Mouse (Mus musculus) midbrain, embryonic 15.5 days (tissue): ENCODE data around the gene Ppp2r5c. TPM values are rescaled to one million over a fixed set of nuclear protein-coding genes. Genes with fewer than 3 reads are reported as not detected.

Experiments
- ATAC-seq: fragments of 200-750 bp; cut with Nextera tagmentation; replicated peaks from 2 replicates; pipeline ENCODE4 v1.8.0; 2017; ENCODE audit warnings: moderate TSS enrichment
- H3K27ac ChIP-seq: fragments of 300-500 bp; sonication (generic); 2 replicates; pipeline ENCODE4 v1.5.1; 2015; ENCODE audit warnings: mild to moderate bottlenecking, inconsistent platforms
- H3K27me3 ChIP-seq: fragments of 300-500 bp; sonication (generic); replicated peaks from 2 replicates; pipeline ENCODE4 v1.6.1; 2015; ENCODE audit warnings: inconsistent platforms
- H3K36me3 ChIP-seq: fragments of 300-500 bp; sonication (generic); replicated peaks from 2 replicates; pipeline ENCODE4 v1.6.1; 2015; ENCODE audit warnings: inconsistent platforms
- H3K4me1 ChIP-seq: fragments of 300-500 bp; sonication (generic); 2 replicates; pipeline ENCODE4 v1.6.1; 2015; ENCODE audit warnings: inconsistent platforms
- H3K4me2 ChIP-seq: fragments of 300-500 bp; sonication (generic); 2 replicates; pipeline ENCODE4 v1.6.1; 2015; ENCODE audit warnings: inconsistent platforms, mild to moderate bottlenecking, moderate library complexity
- H3K4me3 ChIP-seq: fragments of 300-500 bp; sonication (generic); 2 replicates; pipeline ENCODE4 v1.5.1; 2015; ENCODE audit warnings: mild to moderate bottlenecking, inconsistent platforms
- H3K9ac ChIP-seq: fragments of 300-500 bp; sonication (generic); 2 replicates; pipeline ENCODE4 v1.6.1; 2015; ENCODE audit warnings: mild to moderate bottlenecking, inconsistent platforms
- H3K9me3 ChIP-seq: fragments of 300-500 bp; sonication (generic); 2 replicates; pipeline ENCODE4 v1.6.1; 2016; ENCODE audit warnings: inconsistent platforms
- whole genome bisulfite sequencing: fragments of 180-500 bp; shearing (Covaris S2); methylation state at CpG from one replicate; pipeline ENCODE4 v1.1.7; 2015; ENCODE audit warnings: mixed read lengths; 5-methylcytosine and 5-hydroxymethylcytosine counted together
- polyA plus RNA-seq: library from polyadenylated mRNA; unstranded; fragments of >200 nt; fragmentation: Nextera tagmentation; extraction: Ambion mirVana; gene quantifications from 2 replicates; pipeline ENCODE4 v1.2.1, GENCODE M21; 2015

The Ppp2r5c gene
- polyA plus RNA-seq, 1 experiment from 2014 or later, result 149 TPM

GRCm38 (mm10) chr12:110590804-110591259 lies 143.9 kb downstream of the Ppp2r5c start:
- ATAC-seq, result peak; percentile 69
- peak overlapping the region; percentile 95 for H3K4me2 ChIP-seq
- no peaks in the 10 kb centered on the region for H3K9me3 ChIP-seq
- H3K4me1 ChIP-seq, result peaks cover 17% of the 10 kb centered on the region
- peak overlapping the region; percentile 90 for H3K4me3 ChIP-seq
- H3K9ac ChIP-seq, result peak overlapping the region; percentile 85
- H3K36me3 ChIP-seq, result no peaks in the 10 kb centered on the region
- peak overlapping the region; percentile 99 for H3K27ac ChIP-seq
- WGBS, result 2% methylated on average over 15 of the region's 15 CpGs
- no peaks in the 10 kb centered on the region for H3K27me3 ChIP-seq

- Histone ChIP-seq H3K36me3 (no peaks in the 10 kb centered on the region), H3K4me3 (peak overlapping the region; percentile 90), H3K4me1 (peaks cover 17% of the 10 kb centered on the region), H3K27ac (peak overlapping the region; percentile 99), H3K27me3 (no peaks in the 10 kb centered on the region), H3K9ac (peak overlapping the region; percentile 85), H3K9me3 (no peaks in the 10 kb centered on the region), H3K4me2 (peak overlapping the region; percentile 95)
- under 1% methylated on average over 56 of the region's 56 CpGs for WGBS
- ATAC-seq, result peak; percentile 97
Measured at GRCm38 (mm10) chr12:110591260-110591883, 144.5 kb downstream of the Ppp2r5c start.

GRCm38 (mm10) chr12:110598527-110598926 lies 151.6 kb downstream of the Ppp2r5c start:
- Histone ChIP-seq H3K9ac (no peak overlapping the region), H3K27me3 (0 out of 2 replicates have a peak, but pooled peaks cover 6% of the 10 kb centered on the region), H3K4me3 (no peak overlapping the region), H3K36me3 (no peaks in the 10 kb centered on the region), H3K9me3 (no peaks in the 10 kb centered on the region), H3K27ac (no peak overlapping the region), H3K4me1 (peaks cover 22% of the 10 kb centered on the region), H3K4me2 (no peak overlapping the region; the same call in 1 of the 2 replicates)
- ATAC-seq, result no peak
- WGBS, result 7% methylated on average over 7 of the region's 7 CpGs

- WGBS, result 75% methylated on average over 4 of the region's 4 CpGs
- Histone ChIP-seq H3K9me3 (no peaks in the 10 kb centered on the region), H3K27ac (no peak overlapping the region), H3K9ac (no peak overlapping the region), H3K27me3 (0 out of 2 replicates have a peak, but pooled peaks cover 6% of the 10 kb centered on the region), H3K4me2 (peak overlapping the region; percentile 72; the same call in 1 of the 2 replicates), H3K36me3 (no peaks in the 10 kb centered on the region), H3K4me1 (peaks cover 35% of the 10 kb centered on the region), H3K4me3 (no peak overlapping the region)
- ATAC-seq, result no peak
Measured at GRCm38 (mm10) chr12:110599791-110600190, 152.9 kb downstream of the Ppp2r5c start.

GRCm38 (mm10) chr12:110600225-110600991 lies 153.5 kb downstream of the Ppp2r5c start:
- H3K27me3 ChIP-seq, result 0 out of 2 replicates have a peak, but pooled peaks cover 6% of the 10 kb centered on the region
- ATAC-seq, result no peak; the same call in 1 of the 2 replicates
- H3K4me3 ChIP-seq, result peak overlapping the region; percentile 90
- H3K27ac ChIP-seq, result no peak overlapping the region
- H3K4me1 ChIP-seq, result peaks cover 41% of the 10 kb centered on the region
- peak overlapping the region; percentile 33; the same call in 1 of the 2 replicates for H3K9ac ChIP-seq
- WGBS, result 56% methylated on average over 13 of the region's 13 CpGs
- H3K4me2 ChIP-seq, result peak overlapping the region; percentile 72
- no peaks in the 10 kb centered on the region for H3K9me3 ChIP-seq
- H3K36me3 ChIP-seq, result no peaks in the 10 kb centered on the region

GRCm38 (mm10) chr12:110601241-110602218 lies 154.6 kb downstream of the Ppp2r5c start, which contains the start of gene Dync1h1:
Gene Dync1h1, plus strand, starts transcription at chr12:110601452.
- 0 out of 2 replicates have a peak, but pooled peaks cover 6% of the 10 kb centered on the region for H3K27me3 ChIP-seq
- H3K4me3 ChIP-seq, result peak within 1 kb of the TSS; percentile 90
- no peaks in the 10 kb centered on the region for H3K9me3 ChIP-seq
- ATAC-seq, result peak; percentile 95
- H3K4me2 ChIP-seq, result peak within 1 kb of the TSS; percentile 72
- peak within 1 kb of the TSS; percentile 96 for H3K9ac ChIP-seq
- peak within 1 kb of the TSS; percentile 96 for H3K27ac ChIP-seq
- H3K36me3 ChIP-seq, result no peaks in the 10 kb centered on the region
- peaks cover 42% of the 10 kb centered on the region for H3K4me1 ChIP-seq
- WGBS, result under 1% methylated on average over 104 of the region's 105 CpGs

GRCm38 (mm10) chr12:110606161-110606560 lies 159.2 kb downstream of the Ppp2r5c start:
- WGBS, result 95% methylated on average over 3 of the region's 3 CpGs
- H3K4me3 ChIP-seq, result no peak overlapping the region

GRCm38 (mm10) chr12:110606676-110607075 lies 159.8 kb downstream of the Ppp2r5c start:
- peaks cover 36% of the 10 kb centered on the region for H3K4me1 ChIP-seq
- no peaks in the 10 kb centered on the region for H3K36me3 ChIP-seq
- no peak for ATAC-seq
- no peaks in the 10 kb centered on the region for H3K27me3 ChIP-seq
- H3K4me2 ChIP-seq, result no peak overlapping the region
- no peak overlapping the region for H3K4me3 ChIP-seq
- no peak overlapping the region for H3K9ac ChIP-seq
- 88% methylated on average over 2 of the region's 2 CpGs for WGBS
- no peaks in the 10 kb centered on the region for H3K9me3 ChIP-seq
- H3K27ac ChIP-seq, result no peak overlapping the region

More at GRCm38 (mm10) chr12:110606161-110606560, 159.2 kb downstream of the Ppp2r5c start:
- no peaks in the 10 kb centered on the region for H3K27me3 ChIP-seq
- H3K27ac ChIP-seq, result no peak overlapping the region
- H3K4me1 ChIP-seq, result peaks cover 36% of the 10 kb centered on the region
- ATAC-seq, result no peak
- H3K9ac ChIP-seq, result no peak overlapping the region
- H3K36me3 ChIP-seq, result no peaks in the 10 kb centered on the region
- H3K9me3 ChIP-seq, result no peaks in the 10 kb centered on the region
- no peak overlapping the region for H3K4me2 ChIP-seq

- Histone ChIP-seq H3K4me1 (peaks cover 21% of the 10 kb centered on the region), H3K4me2 (no peak overlapping the region), H3K27ac (no peak overlapping the region), H3K9ac (no peak overlapping the region), H3K9me3 (no peaks in the 10 kb centered on the region), H3K4me3 (no peak overlapping the region), H3K36me3 (peaks cover 12% of the 10 kb centered on the region; the same call in 1 of the 2 replicates), H3K27me3 (no peaks in the 10 kb centered on the region)
- ATAC-seq, result no peak
- WGBS, result 72% methylated on average over 11 of the region's 11 CpGs
Measured at GRCm38 (mm10) chr12:110608460-110609152, 161.7 kb downstream of the Ppp2r5c start.

GRCm38 (mm10) chr12:110609153-110609497 lies 162.2 kb downstream of the Ppp2r5c start:
- Histone ChIP-seq H3K4me3 (no peak overlapping the region), H3K9ac (no peak overlapping the region), H3K4me1 (peaks cover 16% of the 10 kb centered on the region), H3K36me3 (peaks cover 17% of the 10 kb centered on the region), H3K27ac (no peak overlapping the region), H3K27me3 (no peaks in the 10 kb centered on the region), H3K4me2 (no peak overlapping the region), H3K9me3 (no peaks in the 10 kb centered on the region)
- ATAC-seq, result no peak
- 92% methylated on average over 9 of the region's 9 CpGs for WGBS

GRCm38 (mm10) chr12:110610713-110611112 lies 163.8 kb downstream of the Ppp2r5c start:
- Histone ChIP-seq H3K27ac (no peak overlapping the region), H3K4me2 (no peak overlapping the region), H3K9ac (no peak overlapping the region), H3K36me3 (peaks cover 32% of the 10 kb centered on the region), H3K4me1 (0 out of 2 replicates have a peak, but pooled peaks cover 2% of the 10 kb centered on the region), H3K27me3 (no peaks in the 10 kb centered on the region), H3K9me3 (no peaks in the 10 kb centered on the region), H3K4me3 (no peak overlapping the region)
- WGBS, result 96% methylated on average over 2 of the region's 2 CpGs
- ATAC-seq, result no peak
